Mouse (Mus musculus) ES-E14 (cell line): ENCODE measurements around the gene Stx1b. TPM values are rescaled to one million over a fixed set of nuclear protein-coding genes. Genes with fewer than 3 reads are reported as not detected.
A peak's percentile ranks its signal among the peaks of the same experiment; 100 is the strongest.

ENCODE experiments used
- DNase-seq: peaks from one replicate; pipeline ENCODE4 v3.0.0-alpha.2; 2013; ENCODE audit warnings: low read depth, low spot score
- H3K27ac ChIP-seq: 2 replicates; pipeline ENCODE4 v1.5.1; 2012; ENCODE audit warnings: low read depth, mild to moderate bottlenecking, low read length, moderate library complexity, mixed read lengths; ENCODE audit not compliant: poor library complexity, insufficient read depth, severe bottlenecking
- H3K36me3 ChIP-seq: 2 replicates; pipeline ENCODE4 v1.6.1; 2012; ENCODE audit warnings: mild to moderate bottlenecking, low read length, moderate library complexity, mixed read lengths; ENCODE audit not compliant: control insufficient read depth, poor library complexity, insufficient read depth, severe bottlenecking
- H3K4me1 ChIP-seq, 2 experiments: fragments of 150-350 bp in 1 of 2; sonication (generic) in 1 of 2; 2 replicates each; pipeline ENCODE4 v1.6.1; 2012; ENCODE audit warnings: low read length in 2 of 2, mild to moderate bottlenecking in 1 of 2, mixed read lengths in 1 of 2; ENCODE audit not compliant: control insufficient read depth in 2 of 2, insufficient read depth in 2 of 2, poor library complexity in 1 of 2
- H3K4me3 ChIP-seq, 2 experiments: fragments of 150-350 bp in 1 of 2; sonication (generic) in 1 of 2; 2 replicates each; pipeline ENCODE4 v1.5.1; 2012; ENCODE audit warnings: low read length in 2 of 2, low read depth in 1 of 2, mild to moderate bottlenecking in 1 of 2, mixed read lengths in 1 of 2; ENCODE audit not compliant: insufficient read depth in 1 of 2, poor library complexity in 1 of 2, severe bottlenecking in 1 of 2
- H3K9ac ChIP-seq: 2 replicates; pipeline ENCODE4 v1.6.1; 2012; ENCODE audit warnings: low read depth, mild to moderate bottlenecking, low read length, mixed read lengths; ENCODE audit not compliant: poor library complexity, insufficient read depth, severe bottlenecking
- H3K9me3 ChIP-seq: fragments of 150-350 bp; sonication (generic); 2 replicates; pipeline ENCODE4 v1.6.1; 2012; ENCODE audit warnings: low read depth, mild to moderate bottlenecking, low read length; ENCODE audit not compliant: control insufficient read depth, insufficient read depth
- CHD2 ChIP-seq: IDR thresholded peaks from 2 replicates; pipeline ENCODE4 v1.6.1; 2014; ENCODE audit warnings: mild to moderate bottlenecking, low read depth, low read length, inconsistent platforms
- HCFC1 ChIP-seq: IDR thresholded peaks from 2 replicates; pipeline ENCODE4 v1.6.1; 2012; ENCODE audit warnings: low read length, inconsistent platforms, borderline replicate concordance; ENCODE audit not compliant: insufficient read depth
- MAFK ChIP-seq: IDR thresholded peaks from 2 replicates; pipeline ENCODE4 v1.6.1; 2014; ENCODE audit warnings: mild to moderate bottlenecking, low read depth, low read length, inconsistent platforms; ENCODE audit not compliant: insufficient read depth
- ZC3H11A ChIP-seq: IDR thresholded peaks from 2 replicates; pipeline ENCODE4 v1.6.1; 2012; ENCODE audit warnings: low read depth, mild to moderate bottlenecking, inconsistent platforms, low read length, borderline replicate concordance
- ZNF384 ChIP-seq: IDR thresholded peaks from 2 replicates; pipeline ENCODE4 v1.6.1; 2012; ENCODE audit warnings: low read depth, low read length, inconsistent platforms
- in situ Hi-C, 2 experiments: fragments of 600-800 bp; cut with MboI; formaldehyde crosslinking; loops; one replicate each; pipeline ENCODE4 v1.15.1; 2025; ENCODE audit warnings: low sequenced_read_pairs in 2 of 2, inconsistent platforms in 1 of 2; ENCODE audit not compliant: unreplicated experiment in 2 of 2
- total RNA-seq: library from RNA; depleted of rRNA; stranded (reverse); fragments of 300-350 nt; gene quantifications from 2 replicates; pipeline ENCODE4 v1.2.3, GENCODE M21; 2012

The Stx1b gene
- total RNA-seq, 1 experiment: 1.4 TPM

DNA sequence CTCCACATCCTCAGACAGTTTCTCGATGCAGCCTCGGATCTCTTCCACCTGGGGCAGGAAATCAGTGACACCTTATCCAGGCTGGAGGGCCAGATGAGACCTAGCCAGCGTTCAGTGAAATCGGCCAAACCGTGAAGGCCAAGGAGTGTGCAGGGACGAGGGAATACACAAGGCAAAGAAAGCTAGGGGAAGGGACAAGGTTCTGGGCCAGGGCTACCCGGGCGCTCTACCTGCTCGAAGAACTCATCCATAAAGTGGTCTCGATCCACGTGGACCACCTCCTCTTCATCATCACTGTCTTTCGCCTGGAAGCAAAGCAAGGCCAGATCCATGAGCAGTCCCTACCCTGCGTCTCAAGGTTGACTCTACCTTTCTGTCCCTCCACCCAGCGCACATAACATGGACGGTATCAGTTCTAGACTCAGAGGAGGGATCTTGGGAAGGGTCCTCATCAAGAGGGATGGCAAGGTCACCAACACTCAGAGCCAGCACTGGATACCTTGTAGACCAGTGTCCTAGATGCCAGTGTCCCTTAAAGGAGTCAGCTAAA lies 9.2 kb downstream of the Stx1b start:
- Histone ChIP-seq H3K9me3 (no peaks in the 10 kb centered on the region), H3K4me3 (no peak overlapping the region; a peak in 1 of 4 replicates), H3K9ac (no peak overlapping the region), H3K4me1 (peaks cover 1 to 16% of the 10 kb centered on the region in 2 experiments; a peak in 3 of 4 replicates), H3K27ac (no peak overlapping the region), H3K36me3 (no peaks in the 10 kb centered on the region)
- in situ Hi-C loops: no loop called here
- TF ChIP-seq CHD2 (no peak), ZC3H11A (no peak), ZNF384 (no peak), MAFK (no peak), HCFC1 (no peak)
- no peak for DNase-seq

DNA sequence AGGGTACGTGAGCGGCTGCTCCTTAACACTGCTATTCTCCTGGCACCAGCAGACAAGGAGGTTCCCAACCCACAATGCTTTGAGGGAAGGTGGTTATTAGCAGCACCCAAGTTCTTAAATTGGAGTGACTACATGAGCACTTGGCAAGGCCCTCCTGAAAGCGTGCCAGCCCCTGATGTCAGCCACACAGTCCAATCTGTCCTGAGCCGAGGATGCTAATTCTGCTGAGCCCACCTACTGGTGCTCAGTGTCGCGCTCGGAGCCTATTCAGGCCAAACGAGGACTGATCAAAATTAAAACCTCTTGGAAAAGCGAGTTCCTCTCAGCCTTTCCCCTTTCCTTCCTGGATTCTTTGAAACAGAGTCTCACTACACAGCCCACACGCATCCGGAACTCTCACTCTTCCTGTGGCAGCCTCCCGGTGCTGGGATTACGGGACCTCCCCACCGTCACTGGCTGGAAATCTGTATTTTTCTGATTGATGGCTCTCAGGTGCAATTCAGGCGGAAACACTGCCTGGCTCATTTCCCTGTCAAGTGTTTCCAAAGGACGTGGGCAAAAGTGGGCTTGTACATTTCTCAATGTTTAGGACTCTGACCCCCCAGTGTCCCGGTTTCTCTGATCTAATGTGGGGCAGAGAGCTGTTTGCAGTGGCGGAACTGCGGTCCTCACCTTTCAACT lies 10.0 kb downstream of the Stx1b start:
- peaks cover 3 to 20% of the 10 kb centered on the region in 2 experiments; a peak in 3 of 4 replicates for H3K4me1 ChIP-seq
- TF ChIP-seq HCFC1 (no peak), CHD2 (no peak), ZC3H11A (no peak), ZNF384 (no peak), MAFK (no peak)
- no peaks in the 10 kb centered on the region for H3K36me3 ChIP-seq
- no peaks in the 10 kb centered on the region for H3K9me3 ChIP-seq
- H3K9ac ChIP-seq: no peak overlapping the region
- no peak overlapping the region for H3K27ac ChIP-seq
- H3K4me3 ChIP-seq: peak overlapping the region in 1 of 2 experiments; percentile 26; a peak in 1 of 4 replicates
- in situ Hi-C loops: no loop called here
- no peak for DNase-seq

DNA sequence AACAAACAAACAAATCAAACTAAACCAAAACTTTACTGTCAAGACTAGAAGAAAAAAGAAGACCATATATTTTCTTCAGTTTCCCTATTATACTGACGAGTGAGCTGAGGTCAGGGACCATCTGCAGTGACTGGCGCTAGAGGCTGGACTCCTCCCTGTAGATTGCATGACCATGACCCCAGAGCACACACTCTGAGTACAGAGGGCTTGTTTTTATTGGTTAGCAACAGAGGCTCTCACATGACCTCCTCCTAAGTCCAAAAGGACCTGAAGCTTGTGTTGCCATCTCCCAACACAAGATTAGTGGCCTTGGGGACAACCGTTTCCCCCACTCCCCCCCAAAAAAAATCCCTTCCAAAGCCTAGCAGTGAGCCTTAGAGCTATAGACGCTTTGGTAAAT lies 10.5 kb downstream of the Stx1b start:
- in situ Hi-C loops: no loop called here

DNA sequence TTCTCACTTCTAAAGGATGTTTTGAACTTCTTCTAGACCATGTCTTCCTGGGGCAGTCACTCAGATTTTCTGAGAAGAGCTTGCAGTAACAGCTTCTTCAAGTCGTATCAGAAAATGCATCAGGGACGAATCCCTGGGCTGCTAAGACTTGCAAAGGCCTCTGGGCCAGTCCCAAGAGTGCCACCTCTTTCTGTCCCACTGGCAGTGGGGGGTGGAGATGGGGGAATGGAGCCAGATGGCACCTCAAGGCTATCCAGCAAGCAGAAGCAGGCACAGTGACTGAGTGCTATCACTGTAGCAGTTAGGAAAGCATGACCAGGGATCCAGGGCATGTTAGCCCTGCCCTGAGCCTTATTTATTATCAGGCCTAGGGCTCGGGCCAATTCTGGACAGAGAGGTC lies 12.1 kb downstream of the Stx1b start:
- Histone ChIP-seq H3K9ac (no peak overlapping the region), H3K36me3 (no peaks in the 10 kb centered on the region), H3K4me3 (no peak overlapping the region), H3K9me3 (no peaks in the 10 kb centered on the region), H3K4me1 (peaks cover 3 to 22% of the 10 kb centered on the region in 2 experiments; a peak in 3 of 4 replicates), H3K27ac (no peak overlapping the region)
- no peak for DNase-seq
- in situ Hi-C loops: no loop called here
- TF ChIP-seq MAFK: no peak
- no peak for TF ChIP-seq HCFC1
- no peak for TF ChIP-seq ZC3H11A
- TF ChIP-seq ZNF384: no peak
- TF ChIP-seq CHD2: no peak

More for the DNA sequence above, 10.5 kb downstream of the Stx1b start:
- Histone ChIP-seq H3K27ac (no peak overlapping the region), H3K9me3 (no peaks in the 10 kb centered on the region), H3K4me1 (peaks cover 3 to 22% of the 10 kb centered on the region in 2 experiments; a peak in 3 of 4 replicates), H3K9ac (no peak overlapping the region), H3K4me3 (no peak overlapping the region), H3K36me3 (no peaks in the 10 kb centered on the region)
- TF ChIP-seq ZC3H11A: no peak
- no peak for DNase-seq
